13 mouse cellular contexts compared by ENCODE assay signal in genomic region chr4:148490502-148490901, GRCm38 (mm10). TPM values are rescaled to one million over a fixed set of nuclear protein-coding genes. Genes with fewer than 3 reads are reported as not detected.
DNase-seq lines count a peak whose midpoint lies in the region; ATAC-seq and TF ChIP-seq lines count a peak whose summit lies in the region.
"Had no signal": no experiment of that assay in that cellular context is flagged by ENCODE, and none has a peak within 500 bp of the region (broad histone marks: within the 10 kb centered on the region; RNA-seq: fewer than 3 reads in every experiment).

No protein-coding gene starts in this region.

- H3K9me3 ChIP-seq in embryonic facial prominence, embryonic 14.5 days (ENCODE audit: control insufficient read depth, low read length) = no peaks in the 10 kb centered on the region
- H3K9me3 ChIP-seq: heart, embryonic 13.5 days; intestine, embryonic 15.5 days; neural tube, embryonic 12.5 days; stomach, embryonic 15.5 days had no signal

- H3K4me1 ChIP-seq in heart, adult 2 months (ENCODE audit: control insufficient read depth, insufficient read depth, low read length) = peaks cover 2% of the 10 kb centered on the region; the same call in 1 of the 2 replicates
- no peaks in the 10 kb centered on the region for H3K4me1 ChIP-seq in embryonic facial prominence, embryonic 14.5 days (ENCODE audit: control insufficient read depth, insufficient read depth, low read length)
- H3K4me1 ChIP-seq: intestine, embryonic 15.5 days; neural tube, embryonic 12.5 days; stomach, embryonic 15.5 days had no signal

- DNase-seq in heart, adult 11 months = peak; percentile 94
- no peak for DNase-seq in heart, adult 2 months
- peak; percentile 32 for DNase-seq in layer of hippocampus, adult 11-12 months (ENCODE audit: low spot score)
- DNase-seq in layer of hippocampus, adult 9-10 months (ENCODE audit: low spot score) = no peak
- DNase-seq in embryonic facial prominence, embryonic 14.5 days (ENCODE audit: low spot score) = peak; percentile 66
- peak; percentile 45 for DNase-seq in lung, postnatal 10 days
- DNase-seq: midbrain, embryonic 14.5 days had no signal

- H3K79me2 ChIP-seq in heart, adult 2 months (replicated peaks; ENCODE audit: control insufficient read depth, insufficient read depth, low read length) = no peaks in the 10 kb centered on the region

- TF ChIP-seq POLR2A in heart, adult 2 months (IDR thresholded peaks at IDR 0.05; ENCODE audit: insufficient read depth, low read depth, low read length) = no peak

- H3K27me3 ChIP-seq in heart, adult 2 months (ENCODE audit: control insufficient read depth, insufficient read depth, low read length) = no peaks in the 10 kb centered on the region
- H3K27me3 ChIP-seq in embryonic facial prominence, embryonic 14.5 days (replicated peaks; ENCODE audit: control insufficient read depth, insufficient read depth, low read length) = no peaks in the 10 kb centered on the region
- H3K27me3 ChIP-seq: heart, embryonic 13.5 days; intestine, embryonic 15.5 days; neural tube, embryonic 12.5 days; stomach, embryonic 15.5 days had no signal

- no peak overlapping the region for H3K9ac ChIP-seq in heart, adult 2 months (ENCODE audit: low read depth, low read length)
- H3K9ac ChIP-seq in embryonic facial prominence, embryonic 14.5 days (ENCODE audit: low read depth, low read length) = no peak overlapping the region
- H3K9ac ChIP-seq: heart, embryonic 13.5 days; intestine, embryonic 15.5 days; liver, embryonic 14.5 days; neural tube, embryonic 12.5 days; stomach, embryonic 15.5 days had no signal

- no peak for TF ChIP-seq CTCF in heart, adult 2 months (IDR thresholded peaks at IDR 0.05)

- ATAC-seq in embryonic facial prominence, embryonic 14.5 days (ENCODE audit: low read depth) = no peak; the same call in 1 of the 2 replicates
- no peak for ATAC-seq in erythroblast, adult 5-6 weeks (replicated peaks; ENCODE audit: low FRiP score, poor library complexity, severe bottlenecking)
- ATAC-seq: intestine, embryonic 15.5 days had no signal

- TF ChIP-seq EP300 in heart, adult 2 months (IDR thresholded peaks at IDR 0.05; ENCODE audit: insufficient read depth, low read depth, low read length) = no peak

- intact Hi-C loops in heart, adult 2 months (cut with DNase I) = loop anchor here (5.0 kb wide), 1 partner anchor 112 kb away; the partner anchor contains the start of gene Masp2

- WGBS in heart, adult 2 months = 16% methylated on average over 6 of the region's 6 CpGs
- 51% methylated on average over 6 of the region's 6 CpGs for WGBS in embryonic facial prominence, embryonic 14.5 days

- H3K36me3 ChIP-seq in heart, adult 2 months (ENCODE audit: control insufficient read depth, insufficient read depth, low read length) = no peaks in the 10 kb centered on the region
- peaks cover 81% of the 10 kb centered on the region for H3K36me3 ChIP-seq in embryonic facial prominence, embryonic 14.5 days (ENCODE audit: control insufficient read depth, insufficient read depth, low read length)

- H3K4me2 ChIP-seq in embryonic facial prominence, embryonic 14.5 days (ENCODE audit: low read depth, low read length) = no peak overlapping the region
- H3K4me2 ChIP-seq: heart, embryonic 13.5 days; intestine, embryonic 15.5 days; neural tube, embryonic 12.5 days; stomach, embryonic 15.5 days had no signal

- no peak overlapping the region for H3K27ac ChIP-seq in heart, adult 2 months
- H3K27ac ChIP-seq in embryonic facial prominence, embryonic 14.5 days (replicated peaks; ENCODE audit: low read depth, low read length) = no peak overlapping the region
- H3K27ac ChIP-seq: heart, embryonic 13.5 days; intestine, embryonic 15.5 days; liver, embryonic 14.5 days; neural tube, embryonic 12.5 days; stomach, embryonic 15.5 days had no signal

- no peak overlapping the region for H3K4me3 ChIP-seq in heart, adult 2 months
- H3K4me3 ChIP-seq in embryonic facial prominence, embryonic 14.5 days (ENCODE audit: low read depth, low read length) = no peak overlapping the region
- H3K4me3 ChIP-seq: heart, embryonic 13.5 days; intestine, embryonic 15.5 days; neural tube, embryonic 12.5 days; stomach, embryonic 15.5 days had no signal

RNA-seq across cellular contexts. Expression of gene Angptl7, which starts 9.8 kb away (rescaled TPM):
- total RNA-seq in heart, adult 2 months (2021) = 1 to 10 TPM; 2.5 TPM
- polyA plus RNA-seq in heart, adult 2 months (2012; rRNA removed) = 3.7 and 4.4 TPM in 2 replicates
- 3.8 and 4.8 TPM in 2 replicates for polyA plus RNA-seq in embryonic facial prominence, embryonic 14.5 days (2014; fragmentation: Nextera tagmentation; extraction: Ambion mirVana)
- total RNA-seq in erythroblast, adult 5-6 weeks (2015; ENCODE audit: low replicate concordance) = 0.58 TPM in 1 of 2 replicates, not detected in the other
- not detected in 2 replicates for total RNA-seq in erythroblast, adult 5-6 weeks (2017; ENCODE audit: low replicate concordance)

RNA-seq across cellular contexts. Expression of gene Mtor, which starts 42.1 kb away (rescaled TPM):
- total RNA-seq in heart, adult 2 months (2021) = 10 to 100 TPM; 40.9 to 49.7 TPM
- polyA plus RNA-seq in heart, adult 2 months (2012; rRNA removed) = 18.6 and 25.7 TPM in 2 replicates
- polyA plus RNA-seq in embryonic facial prominence, embryonic 14.5 days (2014; fragmentation: Nextera tagmentation; extraction: Ambion mirVana) = 16.3 and 20.5 TPM in 2 replicates
- total RNA-seq in erythroblast, adult 5-6 weeks (2015; ENCODE audit: low replicate concordance) = 4.6 and 5.4 TPM in 2 replicates
- 5.2 and 7.8 TPM in 2 replicates for total RNA-seq in erythroblast, adult 5-6 weeks (2017; ENCODE audit: low replicate concordance)

RNA-seq across cellular contexts. Expression of gene Ubiad1, which starts 45.9 kb away (rescaled TPM):
- total RNA-seq in heart, adult 2 months (2021) = 10 to 100 TPM; 17.8 to 20.9 TPM
- polyA plus RNA-seq in heart, adult 2 months (2012; rRNA removed) = 25.1 and 25.5 TPM in 2 replicates
- 13.3 and 16.7 TPM in 2 replicates for polyA plus RNA-seq in embryonic facial prominence, embryonic 14.5 days (2014; fragmentation: Nextera tagmentation; extraction: Ambion mirVana)
- 0.77 and 2.3 TPM in 2 replicates for total RNA-seq in erythroblast, adult 5-6 weeks (2015; ENCODE audit: low replicate concordance)
- 1.3 and 4.9 TPM in 2 replicates for total RNA-seq in erythroblast, adult 5-6 weeks (2017; ENCODE audit: low replicate concordance)

Comparison
In these comparisons a context has a peak if more than half of its experiments do, and no peak if none do; other contexts are left out.
1. DNase-seq: peak in heart, adult 11 months (single experiment), layer of hippocampus, adult 11-12 months (single experiment), embryonic facial prominence, embryonic 14.5 days (single experiment) and lung, postnatal 10 days (single experiment); none in heart, adult 2 months (0 of 2) and layer of hippocampus, adult 9-10 months (single experiment).
2. RNA of gene Mtor, which starts 42.1 kb away (total RNA-seq): 40.9 to 49.7 TPM in heart, adult 2 months; 4.6 to 7.8 TPM in erythroblast, adult 5-6 weeks; every median in the first group is over 4 times any median in the second.